Mouse (Mus musculus): ENCODE results near the gene Ppm1l.

Gene Ppm1l

DNA sequence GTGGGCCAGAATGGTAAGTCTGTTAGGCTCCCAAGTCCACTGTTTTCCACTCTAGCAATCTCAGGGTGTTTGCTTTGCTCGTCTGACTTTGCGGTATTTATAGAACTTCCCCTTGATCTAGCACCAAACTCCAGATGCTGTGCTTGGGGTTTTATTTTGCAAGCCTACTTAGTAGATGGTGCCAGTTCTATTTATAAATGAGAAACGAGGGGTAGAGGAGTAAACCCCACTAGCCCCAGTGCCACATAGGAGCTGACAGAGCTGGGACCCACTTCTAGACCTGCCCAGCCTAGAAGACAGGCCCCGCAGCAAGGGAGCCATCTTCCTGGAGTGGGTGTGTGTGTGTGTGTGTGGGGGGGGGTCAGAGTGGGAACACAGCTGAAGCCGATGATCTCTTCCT lies 130.3 kb downstream of the Ppm1l start:
- no peak for DNase-seq

DNA sequence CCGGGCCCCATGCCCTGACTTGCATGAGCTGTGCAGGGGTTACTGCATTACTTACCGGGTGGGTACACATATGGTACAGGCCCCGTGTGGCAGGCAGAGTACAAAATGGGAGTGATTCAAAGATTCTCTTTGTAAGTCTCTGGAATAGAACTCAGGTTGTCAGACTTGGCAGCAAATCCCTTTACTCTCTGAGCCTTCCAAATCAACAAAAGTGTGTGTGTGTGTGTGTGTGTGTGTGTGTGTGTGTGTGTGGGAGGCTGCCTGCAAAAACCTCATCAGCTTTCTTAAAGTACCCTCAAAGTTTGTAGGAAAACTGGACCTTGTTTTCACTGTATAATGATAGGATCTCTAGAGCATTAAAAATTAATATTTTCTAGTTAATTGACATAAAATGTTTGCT lies 132.4 kb downstream of the Ppm1l start:
- DNase-seq: no peak

DNA sequence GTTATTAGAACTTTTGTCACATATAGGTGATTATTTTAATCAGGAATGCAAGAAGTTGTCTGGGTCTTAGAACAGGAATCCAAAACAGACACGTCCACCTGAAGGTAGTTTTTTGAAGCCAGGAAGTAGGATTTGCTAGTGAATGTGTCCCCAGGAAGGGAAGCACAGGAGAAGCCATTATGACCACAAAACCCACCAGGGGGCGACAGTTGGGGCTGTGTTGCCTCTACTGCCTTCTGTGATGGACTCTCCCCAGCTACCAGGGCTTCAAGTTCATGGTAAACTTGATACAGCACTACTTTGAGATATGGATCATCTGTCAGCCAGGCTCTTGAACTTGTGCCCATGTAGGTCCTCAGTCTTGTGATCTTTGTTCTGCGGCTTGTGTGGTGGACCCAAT lies 137.7 kb downstream of the Ppm1l start:
- no peak for DNase-seq

DNA sequence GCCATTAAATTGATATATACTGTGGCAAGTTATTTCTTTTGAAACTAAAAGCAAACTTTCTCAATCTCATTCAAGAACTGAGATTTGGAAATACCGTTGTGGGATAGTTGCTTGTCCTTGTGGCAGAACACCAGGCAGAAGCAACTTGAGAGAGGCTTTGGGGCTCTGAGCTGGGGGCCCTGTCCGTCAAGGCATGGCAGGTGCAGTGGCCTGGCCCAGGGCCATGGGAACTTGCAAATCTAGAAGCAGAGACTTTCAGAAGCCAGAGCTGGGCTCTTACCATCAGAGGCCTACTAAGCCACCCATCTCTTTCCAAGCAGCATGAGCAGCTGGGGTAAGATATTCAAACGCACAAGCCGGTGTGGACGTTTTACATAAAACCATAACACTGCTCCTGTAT lies 139.4 kb downstream of the Ppm1l start:
- no peak for DNase-seq

DNA sequence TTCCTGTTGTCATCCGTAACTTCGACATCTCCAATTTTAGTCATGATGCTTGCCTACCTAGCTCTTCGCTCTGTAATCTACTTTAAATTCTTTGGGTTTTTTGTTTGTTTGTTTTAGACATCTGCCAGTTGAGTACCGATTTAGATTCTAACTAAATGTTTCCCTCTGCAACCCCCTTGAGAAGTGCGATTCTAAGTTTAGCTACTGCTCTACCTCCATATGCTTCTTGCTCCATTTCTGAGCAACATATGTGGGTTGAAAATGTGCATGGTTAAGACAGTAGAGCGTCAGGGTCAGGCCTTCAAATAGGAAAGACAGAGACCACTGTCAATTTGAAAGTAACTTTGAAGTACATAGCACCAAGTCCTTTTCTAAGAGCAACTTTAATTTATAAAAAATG lies 142.1 kb downstream of the Ppm1l start:
- no peak for DNase-seq

DNA sequence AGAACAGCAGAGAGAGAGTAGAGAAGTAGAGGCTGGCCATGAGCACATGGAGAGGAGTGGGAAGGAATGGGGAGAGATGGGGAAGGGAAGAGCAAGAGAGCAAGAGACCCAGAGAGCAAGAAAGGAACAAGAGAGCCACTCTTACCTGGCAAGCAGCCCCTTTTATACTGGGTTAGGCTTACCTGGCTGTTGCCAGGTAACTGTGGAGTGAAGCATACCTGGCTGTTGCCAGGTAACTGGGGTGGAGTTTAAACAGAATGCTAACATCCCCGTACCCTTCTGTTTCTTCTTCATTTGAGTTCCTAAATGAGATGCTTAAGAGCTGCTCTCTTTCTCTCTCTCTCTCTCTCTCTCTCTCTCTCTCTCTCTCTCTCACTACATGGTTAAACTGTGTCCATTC lies 145.3 kb downstream of the Ppm1l start:
- no peak for DNase-seq

DNA sequence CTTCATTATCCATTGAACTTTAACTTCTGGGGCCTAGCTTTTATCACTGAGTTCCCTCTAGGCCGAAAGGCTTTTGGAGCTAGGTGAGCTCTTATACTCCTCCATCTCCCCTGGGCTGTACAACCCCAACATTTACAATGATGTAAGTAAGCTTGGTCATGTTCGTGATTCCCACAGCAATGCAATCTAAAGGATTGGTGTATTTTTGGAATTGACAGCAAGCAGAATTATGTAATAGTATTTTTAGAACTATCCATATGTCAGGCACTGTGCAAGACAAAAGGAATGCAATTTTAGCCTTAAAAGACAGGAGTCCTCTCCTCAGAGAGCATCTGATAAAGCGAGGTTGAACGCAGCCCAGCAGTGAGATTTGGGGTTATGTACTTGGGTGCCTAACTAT lies 149.1 kb downstream of the Ppm1l start:
- DNase-seq: no peak

DNA sequence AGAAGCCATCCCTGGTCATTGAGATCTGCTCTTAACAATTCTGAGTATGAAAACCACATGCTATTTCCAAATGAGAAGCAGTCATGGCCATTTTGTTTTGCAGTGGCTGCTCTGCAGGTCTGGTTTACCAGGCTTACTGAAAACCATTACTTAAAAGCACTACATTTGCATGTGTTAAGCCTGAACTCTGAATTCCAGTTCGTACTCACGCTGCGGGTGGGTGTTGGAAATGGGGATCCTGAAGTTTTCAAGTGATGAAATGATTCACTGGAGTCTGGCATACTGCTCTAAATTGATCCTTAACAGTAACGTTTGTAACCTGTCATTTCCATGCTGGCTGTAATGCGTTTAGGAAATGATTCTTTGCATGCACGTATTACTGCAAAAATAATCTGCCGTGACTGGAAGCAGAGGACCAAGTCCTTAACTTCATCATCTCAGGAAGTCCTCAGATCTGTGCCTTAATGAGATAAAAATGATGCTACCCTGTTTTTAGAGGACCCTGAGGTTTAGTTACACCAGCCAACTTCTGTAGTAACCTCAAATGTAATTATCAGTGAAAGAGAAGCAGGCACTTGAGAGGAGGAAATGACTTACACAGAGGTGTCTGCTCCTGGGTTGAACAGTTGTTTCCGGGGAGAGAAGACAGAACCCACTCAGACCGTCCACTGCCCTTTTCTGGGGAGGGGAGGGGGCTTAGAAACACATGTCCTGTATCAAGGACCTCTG lies 151.8 kb downstream of the Ppm1l start:
- no peak for DNase-seq

DNA sequence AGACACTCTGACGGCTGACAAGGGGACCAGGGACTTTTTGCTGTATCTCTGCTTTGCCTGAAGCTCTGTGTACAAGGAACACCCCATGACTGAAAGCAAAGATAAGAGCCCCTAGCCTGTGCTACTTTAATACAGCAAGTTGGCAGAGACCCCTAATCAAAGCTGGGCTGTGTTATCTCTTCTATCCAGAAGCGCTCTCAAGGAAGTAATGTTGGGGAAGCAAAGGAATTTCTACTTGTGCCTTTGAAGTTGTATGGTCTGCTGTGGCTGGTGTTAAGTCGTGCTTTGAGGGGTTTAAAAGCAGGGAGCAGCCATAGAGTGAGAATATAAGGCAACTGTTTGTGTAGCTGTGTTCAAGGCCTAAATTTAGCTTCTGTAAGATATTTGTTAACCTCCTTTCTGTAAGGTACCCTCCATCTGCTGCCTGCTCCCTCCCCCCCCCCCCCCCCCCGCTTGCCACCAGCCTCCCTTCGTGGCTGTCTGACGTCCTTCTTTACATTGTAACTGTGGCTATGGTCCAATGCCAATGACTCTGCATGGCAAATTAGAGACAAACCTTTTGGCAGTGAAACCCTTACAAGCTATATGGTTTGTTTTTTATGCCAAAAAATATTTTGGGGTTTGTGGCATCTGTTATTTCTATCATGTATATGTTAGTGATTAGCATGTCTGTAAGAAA lies 152.9 kb downstream of the Ppm1l start:
- DNase-seq: no peak

DNA sequence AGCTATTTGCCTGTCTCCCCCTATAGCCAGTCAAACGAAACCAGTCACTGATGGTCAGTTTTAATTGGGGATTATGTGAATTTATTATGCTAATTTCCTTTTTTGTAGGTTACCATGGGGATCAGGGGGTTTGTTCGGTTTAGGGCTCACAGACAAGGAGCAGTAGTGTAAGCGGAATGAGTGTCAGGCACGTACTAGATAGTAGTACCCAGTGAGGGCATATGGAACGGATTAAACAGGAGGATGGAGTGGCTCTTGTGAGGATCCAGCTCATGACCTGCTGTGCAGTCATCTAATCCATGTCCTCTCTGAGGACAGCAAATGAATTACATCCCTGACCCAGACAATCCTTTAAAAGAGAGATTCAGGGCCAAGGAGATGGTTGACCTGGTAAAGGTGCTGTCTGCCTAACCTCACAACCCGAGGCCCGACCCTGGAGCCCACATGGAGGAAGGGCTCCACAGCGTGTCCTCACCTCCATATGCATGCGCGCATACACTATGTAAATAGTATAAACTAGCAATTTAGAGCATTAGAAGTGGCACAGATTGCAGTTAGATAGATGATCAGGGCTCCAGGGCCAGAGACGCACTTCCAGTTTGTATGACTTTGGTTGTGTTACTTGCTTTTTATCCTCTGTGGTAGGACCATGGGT lies 153.6 kb downstream of the Ppm1l start:
- no peak for DNase-seq

DNA sequence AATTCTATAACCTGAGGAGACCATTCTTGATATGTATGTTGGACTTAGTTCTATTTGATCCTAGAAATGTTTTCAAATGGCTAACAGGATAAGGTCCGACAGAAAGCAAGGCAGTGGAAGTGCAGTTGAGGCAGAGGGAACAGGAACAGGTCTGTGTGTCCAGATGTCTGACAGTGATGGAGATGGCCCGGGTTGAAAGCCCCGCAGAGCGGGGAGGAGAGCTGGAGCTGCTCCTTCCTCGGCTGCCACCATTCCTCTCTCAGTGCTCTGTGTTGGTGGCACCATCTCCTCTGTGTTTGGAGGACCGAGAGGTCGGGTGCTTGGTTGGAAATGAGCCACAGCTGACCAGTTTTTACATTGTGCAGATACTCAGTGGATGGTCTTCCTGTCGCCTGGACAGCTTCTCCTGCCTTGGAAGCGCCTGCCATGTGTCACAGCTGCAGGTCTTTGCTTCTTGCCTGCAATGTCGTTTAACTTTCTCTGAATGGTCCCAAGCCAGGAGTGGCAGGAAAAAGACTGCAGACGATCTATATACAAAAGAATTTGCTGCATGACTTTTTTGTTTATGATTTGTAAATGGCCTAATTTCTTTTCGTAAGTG lies 159.3 kb downstream of the Ppm1l start:
- DNase-seq: no peak

DNA sequence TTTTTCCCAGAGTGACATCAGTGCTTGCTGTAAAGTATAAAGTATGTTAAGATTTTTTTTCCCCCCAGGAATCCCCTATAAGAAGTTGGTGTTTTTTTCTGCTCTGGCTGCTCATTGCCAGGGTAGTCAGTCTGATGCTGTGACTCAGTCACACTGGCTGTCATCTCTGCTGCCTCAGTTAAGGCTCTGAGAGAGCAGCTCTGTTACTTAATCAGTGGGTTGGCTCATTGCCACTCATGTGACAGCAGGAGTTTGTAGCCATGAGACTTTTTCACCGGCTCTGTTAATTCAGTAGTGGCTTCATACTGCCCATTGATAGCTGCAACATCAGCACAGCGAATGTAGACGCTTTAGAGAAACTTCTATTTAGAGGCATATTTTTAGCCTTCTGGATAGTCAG lies 163.3 kb downstream of the Ppm1l start:
- DNase-seq: peak; percentile 11

DNA sequence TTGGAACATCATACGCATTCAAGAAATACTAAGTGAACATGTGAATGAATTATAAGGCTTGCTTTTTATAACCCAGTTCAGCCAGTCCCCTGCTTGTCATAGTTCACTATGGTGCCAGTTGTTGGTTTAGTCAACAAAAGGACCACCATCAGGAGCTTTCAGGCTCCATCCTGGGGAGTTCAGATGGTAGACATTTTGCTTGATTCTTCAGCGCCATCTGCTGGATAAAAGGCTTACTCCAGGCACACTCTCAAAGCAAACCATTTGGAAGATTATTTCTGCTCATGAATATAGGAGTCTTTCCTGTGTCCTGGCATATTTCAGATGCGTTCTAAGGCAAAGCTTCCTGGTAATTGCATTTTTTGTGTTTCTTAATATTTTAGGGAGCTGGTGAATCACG lies 165.2 kb downstream of the Ppm1l start:
- DNase-seq: peak; percentile 75

DNA sequence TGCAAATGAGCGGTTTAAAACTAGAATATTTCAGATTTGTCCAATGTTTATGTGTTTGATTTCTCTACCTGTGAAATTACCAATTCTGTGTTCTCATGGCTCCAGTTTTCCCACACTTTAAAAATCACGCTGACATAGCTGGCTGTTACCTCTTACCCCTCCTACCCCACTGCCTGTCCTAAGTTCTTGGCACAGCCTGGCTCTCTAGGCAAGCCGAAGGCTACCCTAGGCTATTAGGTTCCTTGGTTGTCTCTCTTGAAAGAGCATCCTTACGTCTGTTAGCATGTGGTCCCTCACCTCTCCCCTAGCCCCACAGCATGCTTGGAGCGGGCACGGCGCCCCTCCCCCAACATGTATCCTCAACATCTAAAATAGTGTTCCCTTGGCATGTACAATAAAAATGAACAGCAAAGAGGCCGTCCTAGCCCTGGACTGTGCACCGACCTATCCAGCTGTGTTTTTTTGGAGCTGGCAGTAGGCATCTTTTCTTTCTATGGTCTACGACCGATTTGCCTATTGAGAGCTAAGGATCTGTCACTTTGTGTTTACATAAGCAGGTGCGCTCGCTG lies 167.4 kb downstream of the Ppm1l start:
- no peak for DNase-seq

DNA sequence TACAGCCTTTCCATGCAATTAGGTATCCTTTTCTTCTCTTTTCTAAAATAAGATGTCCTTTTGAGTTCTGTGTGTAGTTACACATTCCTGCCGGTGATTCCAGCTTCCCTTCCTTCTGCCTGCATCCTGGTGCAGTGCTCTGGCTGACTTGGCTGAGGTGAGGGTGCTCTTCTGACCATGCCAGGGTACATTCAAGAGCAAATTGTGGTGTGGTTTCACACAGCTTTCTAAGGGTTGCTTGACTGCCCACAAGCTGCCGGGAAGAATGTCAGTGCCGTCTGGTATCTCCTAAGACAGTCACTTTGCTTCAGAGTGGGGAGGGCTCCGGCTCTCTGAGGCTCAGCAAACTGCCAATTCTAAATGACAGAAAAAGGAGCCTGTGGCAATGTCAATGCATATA lies 167.9 kb downstream of the Ppm1l start:
- DNase-seq: no peak

DNA sequence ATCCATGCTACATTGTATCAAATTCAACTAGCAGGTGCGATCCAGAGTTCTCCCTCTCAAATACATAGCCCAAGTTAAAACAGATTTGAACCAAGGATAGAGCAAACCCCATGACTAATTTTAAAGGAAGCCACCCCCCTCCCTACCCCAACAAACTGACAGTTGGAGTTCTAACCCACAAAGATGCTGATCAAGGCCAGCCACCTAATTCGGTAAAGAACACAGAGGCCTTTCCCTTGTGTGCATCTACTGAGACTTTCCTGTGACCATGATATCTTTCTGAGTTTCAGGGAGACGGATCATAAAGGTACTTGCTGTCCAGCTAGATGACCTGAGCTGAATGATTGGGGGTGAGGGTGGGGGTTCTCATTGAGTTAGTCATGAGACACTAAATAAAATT lies 168.7 kb downstream of the Ppm1l start:
- no peak for DNase-seq

DNA sequence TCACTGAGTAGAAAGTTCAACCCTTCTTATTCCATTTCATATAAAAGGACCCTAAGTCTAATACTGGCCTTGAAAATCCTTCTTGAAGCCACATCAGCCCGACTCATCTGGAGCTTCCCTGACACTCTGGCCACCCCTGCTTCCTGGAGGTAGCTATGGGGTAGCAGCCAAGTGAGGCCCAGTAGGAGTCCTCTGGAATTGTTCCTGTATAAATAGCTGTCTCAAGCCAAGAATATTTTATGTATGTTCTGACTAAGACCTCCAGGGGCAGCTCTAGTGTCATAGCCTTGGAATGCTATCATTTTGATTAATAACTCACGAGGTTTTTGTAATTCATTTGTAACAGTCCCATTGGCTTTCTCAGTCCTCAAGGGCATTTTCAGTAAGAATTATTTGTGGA lies 169.1 kb downstream of the Ppm1l start:
- no peak for DNase-seq

DNA sequence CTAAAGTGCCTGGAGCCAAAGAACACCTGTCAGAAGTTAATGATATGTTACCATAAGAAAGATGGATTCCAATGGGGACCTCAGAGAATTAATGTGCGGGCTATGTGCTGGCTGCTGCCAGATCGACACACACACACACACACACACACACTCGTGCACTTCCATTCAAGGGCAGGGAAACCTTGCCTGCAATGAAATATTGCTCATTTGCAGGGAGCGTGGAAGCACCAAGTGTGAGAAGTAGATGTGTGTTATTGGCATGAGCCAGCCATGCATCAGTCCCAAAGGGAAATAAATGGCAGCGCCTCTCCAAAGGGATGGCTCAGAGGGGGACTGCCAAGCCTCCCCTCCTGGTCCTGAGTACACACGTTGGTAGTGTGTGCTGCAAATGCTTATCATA lies 170.8 kb downstream of the Ppm1l start:
- no peak for DNase-seq

DNA sequence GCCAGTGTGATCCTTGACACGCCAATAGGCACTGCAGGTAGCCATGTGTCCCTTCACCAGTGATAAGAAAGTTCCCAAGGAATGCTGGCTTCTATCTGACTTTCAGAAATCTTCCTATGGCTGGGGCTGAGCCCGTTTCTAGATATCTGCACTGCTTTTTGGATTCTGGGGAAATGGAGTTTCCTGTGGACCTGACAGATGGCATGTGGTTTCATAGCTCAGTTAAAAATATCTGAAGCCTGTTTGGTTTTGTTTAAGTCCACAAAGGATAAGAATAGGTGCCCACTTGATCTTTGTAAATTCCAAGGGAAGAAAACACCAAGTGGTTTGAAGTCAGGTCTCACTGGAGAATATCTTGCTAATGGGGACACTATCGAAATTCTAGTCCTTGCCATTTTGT lies 173.0 kb downstream of the Ppm1l start:
- no peak for DNase-seq

DNA sequence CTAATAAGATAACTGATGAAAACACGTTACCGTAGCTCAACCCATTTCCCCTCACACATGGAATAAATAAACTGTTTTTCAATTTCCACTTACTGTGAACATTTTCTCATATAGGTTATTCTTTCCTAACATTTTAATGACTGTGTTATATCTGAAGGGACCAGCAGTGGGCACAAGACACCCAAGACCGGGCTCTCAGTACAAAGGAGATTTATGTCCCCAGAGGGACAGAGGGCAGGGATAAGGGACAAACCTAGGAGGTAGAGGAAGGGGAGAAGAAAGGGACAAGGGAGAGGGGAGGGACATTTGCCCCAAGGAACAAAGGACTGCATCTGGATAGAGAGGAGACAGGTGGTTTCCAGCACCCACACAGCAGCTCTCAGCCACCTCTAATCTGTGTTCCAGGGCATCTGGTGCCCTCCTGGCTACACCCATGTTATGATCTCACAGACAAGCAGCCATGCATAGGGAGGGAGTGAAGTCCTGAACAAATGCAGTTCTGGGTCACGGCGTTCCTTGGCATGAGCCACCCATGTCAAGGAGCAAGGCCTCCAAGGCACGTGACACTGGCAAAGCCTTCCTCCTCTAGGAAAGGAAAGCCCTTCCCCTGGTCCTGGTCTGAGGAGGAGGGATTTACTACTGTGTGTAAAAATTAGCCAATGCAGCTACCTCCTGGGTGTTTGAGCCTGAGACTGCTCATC lies 174.5 kb downstream of the Ppm1l start:
- DNase-seq: no peak

DNA sequence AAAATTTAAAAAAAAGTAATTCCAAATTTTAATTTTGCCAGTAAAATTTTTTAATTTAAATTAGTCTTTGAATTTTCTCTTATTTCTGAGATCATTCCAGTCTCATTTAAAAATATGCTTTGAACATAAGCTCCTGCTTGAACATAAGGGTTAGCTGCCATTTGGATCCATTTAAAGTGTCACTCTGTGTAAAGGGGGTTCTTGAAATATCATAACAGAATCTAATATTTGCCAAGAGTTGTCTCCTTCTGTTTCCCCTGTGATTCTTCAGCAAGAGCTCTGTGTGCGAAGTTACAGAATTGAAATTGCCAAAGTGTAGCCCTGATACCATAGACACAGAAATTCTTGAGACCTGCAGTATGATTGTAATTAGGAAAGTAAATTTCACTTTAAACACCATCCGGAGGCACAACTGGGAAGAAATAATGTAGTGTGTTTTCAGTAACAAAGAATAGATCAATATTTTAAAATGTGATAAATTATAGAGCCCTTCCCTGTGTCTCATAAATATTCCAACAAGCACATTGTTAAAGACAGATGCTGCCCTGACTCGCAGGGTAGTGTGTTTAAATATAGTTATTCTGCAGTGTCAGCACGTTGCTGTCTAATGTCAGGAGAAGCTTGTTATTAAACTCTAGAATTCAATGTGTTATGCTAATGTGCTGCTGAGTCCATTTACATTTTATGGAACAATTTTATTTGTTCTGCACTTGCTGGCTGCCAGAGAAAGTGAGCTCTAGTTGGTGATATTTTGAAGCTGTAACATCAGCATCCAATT lies 177.8 kb downstream of the Ppm1l start:
- no peak for DNase-seq

DNA sequence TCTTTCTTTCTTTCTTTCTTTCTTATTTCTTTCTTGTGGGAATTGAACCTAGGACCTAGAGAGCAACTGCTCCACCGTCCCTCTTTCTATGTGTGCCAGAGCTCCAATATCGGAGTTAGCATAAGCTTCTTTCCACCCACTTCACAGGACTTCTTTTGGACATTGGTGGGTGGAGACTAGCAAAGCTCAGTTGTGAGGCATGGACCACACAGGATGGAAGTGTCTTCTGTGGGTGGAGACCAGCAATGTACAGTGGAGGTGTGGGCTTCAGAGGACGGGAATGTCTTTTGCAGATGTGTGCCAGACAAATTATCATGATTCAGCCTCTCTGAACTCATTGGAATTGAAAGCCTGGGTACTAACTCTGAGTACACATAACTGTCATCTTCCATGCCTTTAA lies 180.5 kb downstream of the Ppm1l start:
- no peak for DNase-seq
